Mouse (Mus musculus) embryo, embryonic 10 days (tissue): ENCODE measurements at regions not wholly inside any gene's neighbourhood (a gene's known extent, or its start where the extent isn't known, plus 50 kb on each side); places are given as distances from the start of the nearest gene placed in this dataset.
"Not testable (repeated sequence)": the region's sequence is repeated elsewhere in the genome, so short reads cannot be mapped to it uniquely, and the experiment has no call there.

ENCODE experiments used
- DNase-seq: peaks from one replicate; pipeline ENCODE4 v3.0.0-alpha.2; 2015; ENCODE audit warnings: low spot score

DNA sequence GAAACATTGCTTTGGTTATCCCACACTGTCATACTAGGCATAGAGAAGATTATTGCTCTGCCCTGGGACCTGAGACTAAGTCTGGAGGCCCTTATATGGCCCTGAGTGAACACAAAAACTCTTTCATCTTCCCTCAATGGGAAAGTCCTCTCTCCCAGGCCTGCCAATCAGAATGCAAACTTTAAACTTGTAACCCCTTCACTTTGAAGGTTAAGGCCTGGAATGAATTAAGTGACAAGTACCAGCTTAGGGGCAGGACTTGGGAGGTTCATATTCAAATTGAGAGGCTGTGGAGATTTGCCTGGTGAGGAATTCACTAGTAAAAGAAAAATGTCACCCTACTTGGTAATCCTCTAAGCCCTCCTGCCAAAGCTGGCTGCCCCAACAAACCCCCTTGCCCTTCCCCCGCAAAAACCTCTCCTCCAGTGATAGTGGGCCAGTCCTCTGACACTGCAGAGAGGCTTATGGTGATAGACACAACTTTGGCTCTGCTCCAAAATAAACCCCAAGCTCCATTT, 120.4 kb upstream of the Thpo start:
- DNase-seq, result peak; percentile 32

DNA sequence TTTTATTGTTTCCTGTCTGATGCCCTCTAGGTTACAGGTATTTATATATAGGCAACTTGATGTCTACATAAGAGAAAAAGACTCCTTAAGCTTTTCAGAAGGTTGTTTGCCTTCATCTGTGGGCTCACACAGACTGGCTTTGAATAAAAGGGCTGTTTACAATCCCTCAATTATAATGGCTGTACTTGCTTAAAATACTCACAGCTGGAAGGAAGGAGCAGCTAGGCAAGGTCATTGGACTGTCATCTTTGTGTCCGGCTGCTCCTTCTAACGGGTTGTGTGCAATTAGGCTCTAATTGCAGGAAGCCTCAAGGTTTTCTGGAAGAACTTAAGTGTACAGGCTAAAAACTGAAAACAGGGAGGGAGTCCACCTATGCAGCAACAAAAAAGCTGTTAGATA, 103.8 kb upstream of the Thpo start:
- peak; percentile 35 for DNase-seq

DNA sequence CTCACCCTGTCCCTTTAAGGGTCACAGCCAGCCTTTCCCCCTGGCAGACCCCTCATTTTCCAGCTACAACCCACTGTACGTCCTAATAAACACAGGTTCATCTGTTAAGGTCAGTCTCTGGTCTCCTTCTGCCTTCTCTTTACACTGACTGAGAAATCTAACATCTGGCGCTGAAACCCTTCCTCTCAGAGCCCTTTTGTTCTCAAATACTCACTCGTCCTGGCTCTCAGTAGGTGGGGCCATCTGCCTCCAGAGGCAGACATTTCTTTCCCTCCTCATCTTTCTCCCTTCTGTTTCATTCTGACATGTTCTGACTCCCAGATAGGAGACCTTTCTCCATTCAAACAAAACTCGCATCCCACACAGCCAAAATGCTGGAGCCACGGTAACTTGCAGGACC, 102.6 kb upstream of the Thpo start:
- DNase-seq, result peak; percentile 56

DNA sequence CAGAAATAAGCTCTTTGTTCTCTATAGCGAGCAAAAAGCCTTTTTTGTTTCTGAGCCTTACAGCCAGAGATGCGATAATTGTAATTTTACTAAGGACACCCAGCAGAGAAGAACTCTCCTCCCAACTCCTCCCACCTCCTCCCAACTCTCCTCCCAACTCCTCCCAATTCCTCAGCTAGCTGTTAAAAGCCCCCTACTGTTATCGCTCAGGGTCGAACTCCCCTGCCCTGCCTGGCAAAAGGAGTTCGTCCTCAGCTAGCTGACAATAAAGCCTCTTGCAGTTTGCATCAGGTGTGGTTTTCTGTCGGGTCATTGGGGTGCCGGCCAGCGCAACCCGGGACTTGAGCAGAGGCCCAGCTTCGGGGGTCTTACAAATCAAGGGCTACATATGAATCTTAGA, 99.5 kb upstream of the Thpo start:
- DNase-seq, result not testable (repeated sequence)

DNA sequence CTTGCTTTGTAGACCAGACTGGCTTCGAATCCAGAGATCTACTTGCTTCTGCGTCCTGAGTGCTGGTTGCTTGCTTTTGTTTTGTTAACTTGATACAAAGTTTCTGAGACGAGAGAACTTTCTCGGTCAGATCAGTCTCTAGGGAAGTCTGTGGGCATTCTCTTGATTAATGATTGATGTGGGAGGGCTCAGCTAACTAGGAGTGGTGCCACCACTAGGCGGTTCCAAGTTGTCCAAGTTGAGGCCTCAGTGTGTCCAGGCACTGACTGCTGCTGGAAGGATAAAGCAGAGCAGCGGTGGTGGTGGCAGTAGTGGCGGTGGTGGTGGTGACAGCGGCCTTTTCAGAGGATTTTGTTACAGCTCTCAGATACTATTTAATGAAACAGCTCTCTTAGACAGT, 99.0 kb upstream of the Thpo start:
- DNase-seq, result no peak

DNA sequence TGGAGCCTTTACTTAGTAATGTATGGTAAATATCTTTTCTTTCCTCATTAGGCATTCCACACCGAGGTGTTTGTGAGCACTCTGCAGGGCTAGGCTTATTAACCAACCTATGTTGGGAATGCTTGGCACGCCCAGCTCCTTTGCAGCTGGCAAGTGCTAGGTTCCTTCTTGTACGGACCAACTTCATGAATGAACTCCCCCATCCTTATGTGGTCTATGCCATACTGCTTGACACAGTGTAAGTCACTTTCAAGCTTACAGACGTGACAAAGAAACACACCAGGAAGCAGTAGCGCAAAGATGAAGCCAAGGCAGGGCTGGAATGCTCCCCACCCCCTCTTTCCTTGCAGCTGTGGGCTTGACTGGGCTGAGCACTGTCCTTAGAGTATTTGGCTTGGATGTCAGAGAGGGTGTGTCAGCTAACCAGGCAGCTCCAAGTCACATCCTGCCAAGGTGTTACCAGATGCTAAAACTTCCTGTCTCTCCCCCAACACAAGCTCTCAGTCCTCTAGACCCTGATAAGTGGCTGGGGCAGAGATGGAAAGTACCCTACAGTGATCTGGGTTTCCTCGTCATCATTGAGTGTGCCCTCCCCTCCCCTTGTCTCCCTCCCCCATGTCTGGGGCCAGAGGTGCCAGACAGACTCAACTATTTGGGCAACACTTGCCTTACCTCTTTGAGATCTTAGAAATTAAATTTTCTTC, 95.6 kb upstream of the Thpo start:
- DNase-seq, result no peak

DNA sequence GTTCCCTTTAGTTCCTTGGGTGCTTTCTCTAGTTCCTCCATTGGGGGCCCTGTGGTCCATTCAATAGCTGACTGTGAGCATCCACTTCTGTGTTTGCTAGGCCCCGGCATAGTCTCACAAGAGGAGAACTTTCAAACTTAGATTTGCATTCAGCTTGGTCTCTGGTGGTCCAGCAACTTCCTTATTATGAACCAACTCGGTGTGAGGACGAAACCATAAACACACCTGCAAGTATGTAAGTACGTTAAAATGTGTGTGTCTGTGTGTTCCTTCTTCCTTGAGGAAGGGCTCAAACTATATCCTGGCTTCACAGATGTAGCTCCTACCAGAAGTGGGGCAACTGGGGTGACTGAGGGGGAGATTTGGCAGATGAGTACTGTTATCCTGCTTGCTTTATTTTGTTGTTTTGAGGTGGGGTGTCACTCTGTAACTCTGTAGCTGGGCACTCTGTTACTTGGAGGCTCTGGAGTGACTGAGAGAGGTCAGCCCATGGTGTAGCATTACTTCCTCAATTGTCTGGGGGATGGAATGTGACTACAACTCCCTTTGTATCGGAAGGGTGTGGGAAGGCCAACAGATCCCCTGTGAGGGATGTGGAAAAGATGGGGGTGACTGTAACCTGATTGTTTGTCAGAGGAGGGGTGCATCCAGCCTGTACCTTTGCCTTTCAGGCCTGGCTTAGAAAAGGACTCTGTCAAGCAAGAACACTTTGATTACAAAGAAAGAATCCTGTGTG, 94.9 kb upstream of the Thpo start:
- DNase-seq, result no peak

DNA sequence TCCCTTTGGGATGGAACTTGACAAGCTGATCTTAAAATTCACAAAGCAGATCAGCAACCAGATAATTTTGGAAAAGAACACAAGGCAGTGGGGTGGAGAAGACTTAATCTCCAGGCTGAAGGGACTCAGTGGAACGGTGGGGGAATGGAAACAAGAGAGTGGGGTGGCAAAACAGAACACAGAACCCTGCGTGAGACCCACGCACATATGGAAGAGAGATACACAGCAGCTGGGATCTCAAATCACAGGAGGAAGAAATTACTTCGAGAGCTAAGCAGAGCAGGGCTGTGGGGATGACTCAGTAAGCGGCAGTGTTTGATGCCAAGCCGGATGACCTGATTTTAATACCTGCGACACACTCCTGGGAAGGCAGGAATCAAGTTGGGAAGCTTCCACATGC, 89.9 kb upstream of the Thpo start:
- DNase-seq, result no peak

DNA sequence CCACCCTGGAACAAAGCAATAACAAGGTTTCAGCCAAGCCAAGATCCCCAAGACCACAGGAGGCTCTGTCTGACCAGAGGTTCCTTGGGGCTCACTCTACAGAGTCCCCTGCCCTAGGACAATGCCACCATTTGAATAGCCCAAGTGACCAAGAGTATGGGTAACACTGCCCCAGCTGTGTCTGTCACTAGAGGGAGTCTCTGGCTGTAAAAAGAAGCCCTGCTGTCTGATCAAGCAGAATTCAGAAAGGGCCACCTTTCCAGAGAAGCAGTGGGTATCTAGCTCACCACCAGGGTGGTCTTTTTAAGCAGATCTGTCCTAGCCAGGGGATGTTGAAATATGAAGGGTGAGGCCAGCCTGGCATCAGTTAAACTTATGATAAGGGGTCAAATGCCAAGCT, 86.6 kb upstream of the Thpo start:
- no peak for DNase-seq

DNA sequence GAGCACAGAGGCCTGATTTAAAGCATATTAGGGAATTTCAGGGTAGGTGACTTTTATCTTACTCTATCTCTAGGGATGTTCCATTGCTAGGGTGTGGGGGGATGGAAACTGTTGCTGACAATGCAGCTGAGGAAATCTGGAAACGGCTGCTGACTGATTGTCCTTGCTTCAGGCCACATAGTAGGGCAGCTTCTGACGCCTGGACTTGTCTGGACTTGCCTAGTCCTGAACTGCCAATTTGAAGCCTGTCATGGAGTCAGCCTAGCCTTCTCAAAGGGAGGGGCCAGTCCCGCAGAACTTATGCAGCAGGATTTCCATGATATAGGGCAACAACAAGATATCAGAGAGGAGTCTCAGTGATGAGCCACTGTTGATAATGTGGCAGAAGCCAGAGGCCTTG, 85.3 kb upstream of the Thpo start:
- DNase-seq, result no peak

DNA sequence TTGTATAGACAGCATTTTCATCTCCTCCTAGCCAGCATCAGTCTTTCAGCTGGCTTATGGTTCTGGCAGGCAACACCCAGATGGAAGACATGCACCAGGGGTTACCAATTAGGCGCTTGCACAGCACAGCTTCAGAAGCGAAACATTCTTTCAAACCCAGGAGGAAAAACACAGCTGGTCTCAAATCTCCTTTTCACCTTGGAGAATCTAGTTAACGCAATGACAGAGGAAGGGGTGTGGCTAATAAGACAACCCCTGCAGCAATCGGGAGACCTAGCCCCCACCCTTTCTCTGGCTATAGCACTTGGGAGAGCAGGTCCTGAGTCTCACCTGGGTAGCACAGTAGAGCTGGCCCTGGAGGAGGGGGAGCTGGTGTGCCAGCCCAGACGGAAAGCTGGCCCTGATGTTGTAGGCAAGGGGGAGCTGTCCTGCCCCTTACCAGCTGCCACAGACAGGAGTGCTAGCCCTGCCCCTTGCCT, 84.4 kb upstream of the Thpo start:
- no peak for DNase-seq

DNA sequence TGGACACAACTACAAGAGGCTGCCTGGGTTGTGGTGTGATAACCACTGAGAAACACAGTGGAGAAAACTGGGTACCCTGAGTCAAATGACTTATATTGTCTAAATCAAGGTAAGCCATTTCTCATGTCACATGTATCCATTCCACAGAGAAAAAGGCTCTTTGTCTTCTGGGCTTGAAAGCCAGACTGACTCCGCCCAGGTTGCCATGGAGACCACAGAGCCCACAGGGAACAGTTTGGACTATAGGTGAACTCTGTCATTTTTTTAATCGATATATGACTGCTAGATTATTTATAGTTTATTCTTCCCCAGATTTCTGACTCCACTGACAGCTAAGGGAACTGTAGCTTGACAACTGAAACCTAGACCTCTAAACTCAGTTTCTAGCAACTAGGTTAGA, 80.7 kb upstream of the Thpo start:
- DNase-seq, result no peak

DNA sequence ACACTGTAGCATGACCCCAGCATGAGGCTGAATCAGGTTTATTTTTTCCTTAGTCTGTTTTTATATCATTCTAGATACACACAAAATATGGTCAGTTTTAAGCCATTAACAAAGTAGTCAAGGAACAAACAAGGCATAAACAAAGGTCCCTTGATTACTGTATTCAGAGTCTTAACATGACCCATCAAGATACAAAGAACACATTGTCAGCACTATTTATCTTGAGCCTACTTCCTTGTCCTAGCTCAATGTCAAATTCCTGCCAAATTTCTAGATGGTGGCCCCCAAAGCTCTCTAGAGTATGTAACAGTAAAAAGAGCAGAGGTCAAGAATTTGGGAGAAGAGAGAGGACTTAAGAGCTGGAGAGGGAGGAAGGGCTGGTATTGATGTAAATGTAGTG, 79.9 kb upstream of the Thpo start:
- DNase-seq, result no peak

DNA sequence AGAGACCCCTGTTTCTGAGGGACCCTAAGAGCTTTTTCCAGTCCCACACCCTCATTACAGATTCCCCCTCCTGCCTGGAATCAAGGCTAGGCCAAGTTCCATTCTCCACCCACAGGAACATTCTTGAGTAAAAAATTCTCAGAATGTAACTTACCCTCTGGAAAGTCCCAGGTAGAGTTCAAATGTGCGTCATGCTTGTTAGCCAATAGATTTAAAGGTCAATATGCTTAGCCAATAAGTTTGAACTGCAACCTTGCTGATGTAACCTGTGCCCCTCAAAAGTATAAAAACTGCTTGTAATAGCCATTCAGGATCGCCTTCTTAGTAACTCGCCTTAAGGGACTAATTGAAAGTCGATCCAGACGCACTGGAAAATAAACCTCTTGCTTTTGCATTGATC, 77.7 kb upstream of the Thpo start:
- not testable (repeated sequence) for DNase-seq

DNA sequence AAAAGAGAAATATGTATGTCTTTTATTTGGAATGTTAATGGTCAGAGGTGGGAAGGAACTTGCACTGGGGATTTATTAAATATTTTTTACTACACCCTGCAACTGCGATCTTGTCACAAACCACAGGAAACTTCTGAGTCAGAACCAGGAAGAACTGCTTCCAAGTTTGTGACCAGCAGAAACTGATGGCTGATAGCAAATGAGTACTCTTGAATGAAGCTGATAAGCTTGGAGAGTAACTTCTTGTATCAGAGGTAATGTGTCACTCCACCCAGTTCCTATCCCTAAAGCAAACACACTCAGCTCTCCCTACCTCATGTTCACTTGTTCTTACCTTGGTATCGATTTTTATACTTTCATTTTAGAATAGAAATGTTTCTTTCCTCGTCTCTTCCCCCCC, 76.0 kb upstream of the Thpo start:
- DNase-seq, result no peak

DNA sequence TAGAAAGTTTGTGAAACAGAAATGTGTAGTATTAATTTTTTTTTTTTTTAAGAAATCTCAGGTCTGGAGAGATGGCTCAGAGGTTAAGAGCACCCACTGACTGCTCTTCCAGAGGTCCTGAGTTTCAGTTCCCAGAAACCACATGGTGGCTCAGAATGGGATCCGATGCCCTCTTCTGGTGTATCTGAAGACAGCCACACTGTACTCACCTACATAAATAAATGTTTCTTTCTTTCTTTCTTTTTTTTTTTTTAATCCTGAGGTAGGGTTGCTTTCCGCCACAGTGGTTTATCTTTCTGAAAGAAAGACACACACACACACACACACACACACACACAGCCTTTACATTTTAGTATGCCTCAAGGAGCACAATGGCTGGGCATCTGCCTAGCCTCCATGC, 74.0 kb upstream of the Thpo start:
- no peak for DNase-seq

DNA sequence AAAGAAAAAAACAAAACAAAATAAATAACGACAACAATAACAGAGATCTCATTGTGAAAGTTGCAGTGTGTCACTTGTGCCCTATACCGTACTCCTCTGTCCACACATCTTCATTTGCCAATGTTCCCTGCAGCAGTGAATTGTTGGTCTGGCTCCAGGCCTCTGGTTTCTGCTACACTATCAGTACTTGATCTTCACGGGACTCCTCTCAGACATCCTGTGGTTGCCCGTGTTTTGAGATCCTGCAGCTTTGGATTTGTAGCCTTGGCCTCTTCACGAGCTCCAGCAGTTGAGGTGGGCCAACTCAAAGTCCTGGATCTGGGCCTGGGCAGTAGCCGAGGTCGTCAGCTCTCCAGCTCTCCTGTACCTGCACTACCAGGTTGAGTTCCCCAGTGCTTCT, 72.4 kb upstream of the Thpo start:
- no peak for DNase-seq

DNA sequence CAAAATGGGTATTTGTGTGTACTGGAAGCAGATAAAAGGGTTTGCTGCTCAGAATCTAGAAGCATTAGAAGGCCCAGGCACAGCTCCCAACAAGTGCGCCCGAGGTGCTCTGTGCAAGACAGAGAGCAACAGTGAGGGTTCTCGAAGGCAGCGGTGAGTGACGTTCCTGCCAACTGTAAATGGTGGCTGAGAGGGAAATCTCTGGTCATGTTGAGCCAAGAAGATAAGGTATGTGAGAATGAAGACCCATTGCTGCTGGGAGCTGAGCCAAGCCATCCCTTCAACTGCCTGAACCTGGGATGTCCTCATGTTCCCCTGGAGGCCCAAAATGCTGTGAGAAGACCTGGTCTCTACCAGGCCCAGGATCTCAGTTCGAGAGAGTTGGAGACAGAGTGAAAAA, 71.5 kb upstream of the Thpo start:
- no peak for DNase-seq

DNA sequence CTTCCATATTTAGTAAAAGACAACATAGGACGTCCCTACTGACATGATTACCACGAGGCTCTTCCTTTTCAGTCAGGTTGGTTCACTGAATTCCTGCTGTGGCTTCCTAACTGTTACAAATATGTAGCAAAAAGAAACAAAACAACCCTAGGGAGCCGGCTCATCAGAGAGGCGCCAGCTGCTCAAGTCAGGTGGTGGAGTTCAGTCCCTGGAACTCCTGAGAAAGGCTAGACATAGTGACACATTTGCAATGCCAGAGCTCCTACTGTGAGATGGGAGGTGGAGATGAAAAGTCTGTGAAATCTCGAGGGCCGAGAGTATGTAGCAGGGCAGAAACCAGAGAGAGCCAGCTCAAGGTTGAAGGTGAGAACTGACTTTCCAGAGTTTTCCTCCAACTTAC, 70.8 kb upstream of the Thpo start:
- DNase-seq, result peak; percentile 18

DNA sequence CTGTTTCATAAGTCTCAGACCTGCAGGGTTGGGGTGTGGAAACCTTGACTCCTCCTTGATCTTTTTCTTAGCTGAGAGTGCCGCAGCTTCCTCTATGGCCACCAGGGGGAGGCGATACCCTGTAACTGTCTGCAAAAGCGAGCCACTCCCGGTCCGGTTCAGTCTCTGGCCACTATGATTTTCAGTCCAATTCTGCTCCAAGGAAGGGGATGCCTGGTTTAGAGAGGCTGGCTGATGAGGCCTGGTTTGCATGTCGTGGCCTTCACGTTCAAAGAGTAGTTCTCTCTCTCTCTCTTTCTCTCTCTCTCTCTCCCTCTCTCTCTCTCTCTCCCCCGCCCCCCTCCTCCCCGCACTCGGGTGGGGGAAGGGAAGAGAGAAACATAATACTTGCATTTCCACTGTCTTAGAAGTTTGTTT, 70.3 kb upstream of the Thpo start:
- DNase-seq, result peak; percentile 92

DNA sequence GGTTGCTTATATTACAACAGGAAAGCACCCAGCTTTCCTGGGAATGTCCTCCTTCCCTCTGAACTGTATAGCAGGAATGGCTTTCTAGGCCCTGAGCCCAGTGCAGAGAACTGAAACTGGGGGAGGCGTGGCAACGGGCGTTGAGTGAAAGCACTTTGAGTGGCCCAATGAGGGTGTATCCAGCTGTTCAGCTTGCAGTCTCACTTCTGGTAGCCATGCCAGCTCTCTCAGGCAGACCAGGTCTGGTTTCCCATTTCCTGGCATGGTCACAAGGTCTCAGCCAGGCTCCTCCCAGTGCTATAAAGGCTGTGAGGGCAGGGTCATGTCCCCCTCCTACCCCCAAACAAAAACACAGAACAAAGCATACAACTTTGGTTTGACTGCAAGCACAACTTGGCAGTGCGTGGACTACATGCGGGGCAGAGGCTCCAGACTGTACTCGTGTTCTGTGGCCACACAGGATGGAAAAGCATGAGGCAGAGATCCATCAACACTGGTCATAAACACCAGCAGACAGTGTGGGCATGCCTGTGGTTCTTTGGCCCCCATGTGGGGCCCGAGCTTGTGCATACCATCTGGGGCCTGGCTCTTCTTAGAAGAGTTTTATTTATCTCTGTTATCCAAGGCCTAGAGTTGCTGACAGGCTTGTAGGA, 69.1 kb upstream of the Thpo start:
- DNase-seq, result no peak

DNA sequence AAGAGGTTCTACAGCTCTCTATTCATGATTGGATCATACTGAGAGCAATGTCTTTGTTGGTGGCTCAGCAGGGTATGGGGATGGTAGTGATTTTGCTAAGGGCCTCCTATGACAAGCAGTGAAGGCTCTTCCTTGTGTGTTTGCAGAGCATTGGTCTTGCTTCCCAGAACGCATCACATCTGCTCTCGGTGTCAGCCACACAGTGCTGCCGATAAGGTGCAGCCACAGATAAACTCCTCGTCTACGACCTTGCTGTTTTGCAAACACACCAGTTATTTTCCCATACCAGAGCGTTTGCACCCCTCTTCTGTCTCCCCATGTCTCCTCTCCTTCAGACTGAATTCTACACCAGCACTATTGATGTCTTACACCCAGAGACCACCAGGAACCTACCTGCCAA, 68.4 kb upstream of the Thpo start:
- no peak for DNase-seq

DNA sequence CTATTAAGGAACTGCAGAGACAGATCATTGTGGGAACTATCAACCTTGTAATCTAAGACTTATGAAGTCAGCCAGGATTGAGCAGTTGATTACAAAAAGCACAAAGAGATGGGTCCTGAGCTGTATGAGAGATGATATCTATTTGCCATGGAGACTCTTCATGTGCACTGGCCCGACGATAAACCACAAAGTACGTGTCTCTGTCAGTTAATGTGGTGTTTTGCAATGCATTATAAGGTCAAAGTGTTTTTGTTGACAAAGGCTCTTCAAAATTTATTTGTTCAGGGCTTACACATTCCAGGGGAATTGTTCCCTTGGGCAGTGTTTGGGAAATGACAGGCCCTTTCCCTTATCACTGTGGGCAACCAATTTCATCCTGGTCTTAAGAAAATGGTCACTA, 65.7 kb upstream of the Thpo start:
- DNase-seq, result no peak
